Mouse (Mus musculus): ENCODE measurements around the gene Fcgbp.

- no peak for TF ChIP-seq EP300 (IDR thresholded peaks at IDR 0.05; ENCODE audit: low read depth)
- TF ChIP-seq CTCF (IDR thresholded peaks at IDR 0.05; ENCODE audit: low read depth): no peak
These were observed at the start of gene Fcgbp for GRCm38 (mm10) chr7:28070531-28071298.

Data from liver, postnatal 0 days (tissue).